Mouse (Mus musculus) splenic B cell, adult 2 months (primary cell): ENCODE data around the gene Slc36a2.

Experiments used
- DNase-seq: peaks from one replicate; pipeline ENCODE4 v3.0.0-alpha.2; 2011; ENCODE audit warnings: low read depth, low spot score
- H3K27me3 ChIP-seq: 2 replicates; pipeline ENCODE4 v1.6.1; 2012; ENCODE audit warnings: mild to moderate bottlenecking, low read length, moderate library complexity, mixed read lengths; ENCODE audit not compliant: control insufficient read depth, poor library complexity, insufficient read depth, severe bottlenecking
- H3K36me3 ChIP-seq: 2 replicates; pipeline ENCODE4 v1.6.1; 2012; ENCODE audit warnings: mild to moderate bottlenecking, low read length, moderate library complexity, mixed read lengths; ENCODE audit not compliant: control insufficient read depth, poor library complexity, insufficient read depth, severe bottlenecking

Slc36a2 gene

DNA sequence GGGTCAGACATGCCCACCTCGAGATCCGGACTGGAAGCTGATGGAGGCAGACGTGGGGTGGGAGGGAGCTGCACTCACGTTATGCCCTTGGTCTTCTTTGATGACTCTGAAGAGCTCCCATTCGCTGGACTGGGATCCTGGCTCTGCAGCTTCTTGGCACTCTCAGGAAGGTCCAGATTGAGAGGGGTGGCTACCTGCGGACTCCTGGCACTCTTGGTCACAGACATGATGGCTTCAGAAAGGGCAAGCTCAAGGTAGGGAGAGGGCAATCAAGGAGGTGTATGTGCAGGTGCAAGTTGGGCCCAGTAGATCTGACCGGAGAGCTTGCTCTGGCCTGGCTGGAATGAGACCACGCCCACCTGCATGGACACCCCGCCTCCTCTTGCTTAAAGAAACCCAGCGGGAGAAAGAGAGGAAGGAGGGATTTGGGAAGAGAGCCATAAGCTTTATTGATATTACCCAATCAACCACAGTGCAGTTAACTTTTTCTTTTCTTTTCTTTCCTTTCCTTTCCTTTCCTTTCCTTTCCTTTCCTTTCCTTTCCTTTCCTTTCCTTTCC is at the start of gene Slc36a2:
Gene Slc36a2, minus strand, starts transcription at position 345 of the 559 bp plus-strand sequence.
- Histone ChIP-seq H3K27me3 (no peaks in the 10 kb centered on the region), H3K36me3 (no peaks in the 10 kb centered on the region)
- DNase-seq = no peak

DNA sequence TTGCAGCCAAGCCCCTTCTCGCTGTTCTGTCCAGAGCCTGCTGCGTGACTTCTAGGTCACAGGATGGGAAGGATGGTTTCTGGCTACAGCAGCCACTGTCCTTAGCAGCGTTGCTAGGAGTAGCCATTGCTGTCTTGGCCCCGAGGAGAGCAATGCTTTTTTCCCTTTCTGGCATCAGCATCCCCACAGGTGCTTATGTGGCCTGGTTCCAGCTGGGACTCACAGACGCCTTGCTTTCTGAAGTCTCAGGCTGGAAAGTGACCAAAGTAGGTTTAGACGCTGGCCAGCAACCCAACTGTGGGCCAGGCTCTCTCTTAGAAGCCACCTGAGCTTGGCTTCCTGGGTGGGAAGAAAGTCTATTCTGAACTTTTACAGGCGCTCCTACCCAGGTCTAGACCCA is 49.4 kb upstream of the Slc36a2 start:
- no peak for DNase-seq
- Histone ChIP-seq H3K36me3 (peaks cover 5% of the 10 kb centered on the region), H3K27me3 (no peaks in the 10 kb centered on the region)

DNA sequence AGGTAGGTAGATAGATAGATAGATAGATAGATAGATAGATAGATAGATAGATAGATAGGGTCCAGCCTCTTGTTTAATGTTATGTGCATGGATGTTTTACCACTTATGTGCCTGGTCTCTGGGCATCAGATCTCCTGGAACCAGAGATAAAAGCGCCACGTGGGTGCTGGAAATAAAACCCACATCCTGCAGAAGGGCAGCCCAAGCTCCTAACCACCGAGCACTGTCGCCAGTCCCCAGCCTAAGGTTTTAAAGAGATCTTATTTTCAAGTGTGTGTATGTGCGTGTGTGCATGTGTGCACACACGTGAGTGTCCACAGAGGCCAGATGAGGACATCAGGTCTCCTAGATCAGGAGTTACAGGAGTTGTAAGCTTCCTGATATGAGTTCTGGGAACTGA is 46.2 kb upstream of the Slc36a2 start:
- DNase-seq = no peak
- Histone ChIP-seq H3K36me3 (peaks cover 9% of the 10 kb centered on the region), H3K27me3 (no peaks in the 10 kb centered on the region)

DNA sequence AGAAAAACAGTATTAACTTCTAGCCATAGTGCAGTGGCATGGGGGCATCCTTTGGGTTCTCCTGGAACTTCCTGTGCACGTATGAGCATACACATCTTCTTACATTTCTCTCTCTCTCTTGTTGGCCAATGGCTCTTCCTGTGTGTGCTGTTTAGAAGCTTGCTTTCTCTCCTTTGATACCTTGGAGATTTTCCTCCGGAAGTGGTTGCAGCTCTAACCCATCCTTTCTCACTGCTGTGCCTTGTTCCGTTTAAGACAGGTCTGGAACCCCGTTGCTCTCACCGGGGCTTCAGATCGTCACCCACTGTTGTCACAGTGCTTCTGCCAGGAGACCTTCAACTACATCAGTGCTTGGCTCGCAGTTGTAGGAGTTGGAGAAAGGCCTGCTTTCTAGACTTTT is 36.4 kb upstream of the Slc36a2 start:
- no peak for DNase-seq
- Histone ChIP-seq H3K36me3 (no peaks in the 10 kb centered on the region; the same call in none of the 2 replicates), H3K27me3 (no peaks in the 10 kb centered on the region)

DNA sequence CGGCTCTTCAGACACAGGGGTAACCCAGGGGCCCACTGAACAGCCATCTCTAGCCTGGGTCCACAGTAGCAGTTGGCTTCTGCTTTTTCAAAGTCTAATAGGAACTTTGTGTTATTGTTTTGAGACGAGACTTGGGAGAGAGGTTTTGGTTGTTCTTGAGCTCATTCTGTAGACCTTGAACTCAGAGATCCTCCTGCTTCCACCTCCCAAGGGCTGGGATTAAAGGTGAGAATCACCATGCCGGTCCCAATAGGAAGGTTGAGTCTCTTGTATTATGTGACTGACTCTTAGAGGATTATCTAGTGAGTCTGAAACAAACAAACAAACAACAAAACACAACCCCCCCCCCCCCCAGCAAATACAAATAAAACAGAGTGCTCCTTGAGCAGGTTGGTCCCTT is 33.6 kb upstream of the Slc36a2 start:
- H3K36me3 ChIP-seq = no peaks in the 10 kb centered on the region; the same call in none of the 2 replicates
- DNase-seq = no peak

DNA sequence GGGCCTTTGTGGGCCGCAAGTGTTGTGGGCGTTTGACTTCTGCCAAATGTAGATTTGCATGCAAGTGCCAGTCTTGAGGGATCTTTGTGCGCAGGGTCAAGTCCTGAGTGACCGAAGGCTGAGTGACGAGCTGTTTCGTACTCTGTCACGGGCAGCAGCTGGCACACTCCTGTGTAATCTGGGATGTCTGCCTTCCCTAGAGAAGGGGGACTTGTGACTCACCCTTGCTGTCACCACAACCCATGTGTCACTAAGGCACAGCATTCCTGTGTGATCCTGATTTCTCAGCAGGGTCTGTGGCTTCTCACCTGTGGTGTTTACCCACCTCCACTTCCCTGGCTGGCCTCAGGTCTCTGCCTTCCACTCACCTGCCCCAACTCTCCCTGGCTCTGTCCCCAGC is 33.0 kb upstream of the Slc36a2 start:
- Histone ChIP-seq H3K36me3 (no peaks in the 10 kb centered on the region; the same call in none of the 2 replicates), H3K27me3 (no peaks in the 10 kb centered on the region)
- DNase-seq = no peak

More for the DNA sequence above, 33.6 kb upstream of the Slc36a2 start:
- no peaks in the 10 kb centered on the region for H3K27me3 ChIP-seq

DNA sequence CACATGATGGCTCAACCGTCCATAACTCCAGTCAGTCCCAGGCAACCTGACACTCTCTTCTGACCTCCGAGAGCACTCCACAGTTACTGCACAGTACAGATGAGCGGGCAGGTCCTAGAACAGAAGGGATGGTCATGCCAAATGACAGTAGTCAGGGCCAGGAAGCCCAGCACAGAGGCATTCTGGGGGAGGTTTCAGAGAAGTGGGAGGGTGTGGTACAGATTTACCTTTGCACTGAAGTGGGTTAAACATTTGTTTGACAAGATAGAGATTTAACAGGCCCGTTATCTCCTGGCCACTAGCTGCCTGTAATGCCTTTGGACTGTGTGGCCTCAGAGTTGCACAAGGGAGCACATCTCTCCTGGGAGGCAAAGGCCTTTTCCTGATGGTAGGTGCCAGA is 32.5 kb upstream of the Slc36a2 start:
- Histone ChIP-seq H3K27me3 (no peaks in the 10 kb centered on the region), H3K36me3 (no peaks in the 10 kb centered on the region; the same call in none of the 2 replicates)
- no peak for DNase-seq

DNA sequence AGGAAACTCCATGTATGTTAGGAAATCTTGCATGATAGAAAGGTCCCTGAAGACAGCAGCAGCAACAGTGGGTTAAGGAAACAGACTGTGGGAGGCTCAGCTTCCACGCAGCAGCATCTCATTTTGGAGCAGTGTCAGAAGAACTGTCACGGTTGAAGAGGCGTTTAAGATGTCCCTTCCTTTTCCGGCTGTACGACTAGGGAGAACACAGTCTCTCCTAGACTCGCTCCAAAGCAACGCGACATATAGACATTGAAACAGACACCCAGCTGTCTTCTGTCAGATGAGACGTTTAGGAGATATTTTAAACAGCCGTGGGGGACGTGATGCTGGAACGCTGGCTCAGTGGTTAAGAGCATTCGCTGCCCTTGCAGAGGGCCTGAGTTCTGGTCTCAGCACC is 32.0 kb upstream of the Slc36a2 start:
- Histone ChIP-seq H3K27me3 (no peaks in the 10 kb centered on the region), H3K36me3 (no peaks in the 10 kb centered on the region; the same call in 1 of the 2 replicates)
- DNase-seq = no peak

DNA sequence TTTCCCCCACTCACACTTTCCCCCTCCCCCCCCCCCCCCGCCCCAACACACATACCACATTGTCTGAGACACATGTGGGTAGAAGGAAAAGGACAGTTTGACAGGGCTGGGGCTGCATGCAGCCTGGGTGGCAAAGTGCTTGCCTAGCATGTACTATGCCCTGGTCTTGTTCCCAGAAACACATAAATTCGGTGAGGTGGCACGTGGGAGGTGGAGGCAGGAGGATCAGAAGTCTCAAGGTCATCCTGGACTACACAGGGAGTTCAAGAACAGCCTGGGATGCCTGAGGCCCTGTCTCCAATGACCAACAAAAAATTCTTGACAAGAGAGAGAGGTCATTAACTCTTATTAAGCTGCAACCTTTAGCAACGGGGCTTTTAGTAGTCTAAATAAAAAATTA is 31.2 kb upstream of the Slc36a2 start:
- H3K36me3 ChIP-seq = no peaks in the 10 kb centered on the region; the same call in 1 of the 2 replicates
- no peak for DNase-seq
- H3K27me3 ChIP-seq = no peaks in the 10 kb centered on the region

DNA sequence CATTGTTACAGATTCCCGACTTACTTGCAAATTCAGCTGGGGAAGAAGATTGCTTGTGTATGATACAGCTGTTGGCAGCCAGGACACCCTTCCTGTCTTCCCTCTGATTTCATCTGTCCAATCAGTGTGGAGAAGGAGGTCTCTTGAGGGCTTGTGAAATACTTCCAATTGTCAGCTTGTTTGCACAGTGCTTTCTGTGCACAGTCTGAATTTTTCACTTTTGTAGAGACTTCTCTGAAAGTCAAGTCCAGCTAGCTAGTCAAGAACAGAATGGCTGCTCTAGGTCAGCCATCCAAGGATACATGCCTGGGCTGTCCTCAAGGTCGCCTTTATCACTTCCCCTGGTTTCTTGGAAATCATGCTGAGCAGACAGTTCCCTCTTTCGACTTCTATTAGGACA is 30.1 kb upstream of the Slc36a2 start:
- H3K27me3 ChIP-seq = no peaks in the 10 kb centered on the region
- DNase-seq = no peak
- H3K36me3 ChIP-seq = no peaks in the 10 kb centered on the region; the same call in 1 of the 2 replicates

DNA sequence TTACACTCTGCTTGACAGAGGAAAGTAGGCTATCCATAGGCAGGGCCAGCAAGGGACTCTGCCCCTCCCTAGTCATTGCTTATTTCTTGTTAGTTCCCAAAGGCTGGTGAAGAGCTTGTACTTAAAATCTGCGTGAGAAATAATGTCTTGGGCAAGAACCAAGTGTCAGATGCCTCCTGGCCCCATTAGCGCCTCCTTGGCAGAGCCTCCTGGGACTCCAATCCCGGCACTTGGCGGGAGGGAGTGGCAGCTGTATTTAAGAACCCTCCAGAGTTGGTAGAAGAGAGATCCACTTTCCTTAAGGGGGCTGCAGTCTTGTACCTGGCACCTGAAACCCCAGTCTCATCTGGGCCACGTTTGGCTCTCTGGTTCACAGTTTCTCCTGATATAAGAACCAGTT is 29.3 kb upstream of the Slc36a2 start:
- Histone ChIP-seq H3K27me3 (no peaks in the 10 kb centered on the region), H3K36me3 (no peaks in the 10 kb centered on the region; the same call in 1 of the 2 replicates)
- DNase-seq = no peak

DNA sequence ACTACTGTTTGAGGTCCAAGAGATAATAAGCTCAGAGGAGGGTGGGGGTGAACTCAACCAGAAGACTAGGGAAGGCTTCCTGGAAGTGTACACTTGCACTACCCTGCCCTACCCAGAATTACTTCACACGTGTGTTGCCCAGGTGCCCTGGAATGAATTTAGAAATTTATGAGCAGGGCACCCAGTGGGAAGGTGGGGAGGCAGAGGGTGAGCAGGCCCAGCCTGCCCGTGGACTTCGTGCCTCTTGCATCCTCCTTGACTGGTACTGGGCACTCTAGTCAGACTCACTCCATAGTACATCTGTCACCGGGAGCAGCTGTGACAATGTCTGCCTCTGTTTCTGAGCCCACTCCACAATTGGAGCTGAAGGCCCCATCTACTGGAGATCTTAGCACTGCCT is 28.6 kb upstream of the Slc36a2 start:
- no peak for DNase-seq
- Histone ChIP-seq H3K27me3 (no peaks in the 10 kb centered on the region), H3K36me3 (no peaks in the 10 kb centered on the region; the same call in 1 of the 2 replicates)

DNA sequence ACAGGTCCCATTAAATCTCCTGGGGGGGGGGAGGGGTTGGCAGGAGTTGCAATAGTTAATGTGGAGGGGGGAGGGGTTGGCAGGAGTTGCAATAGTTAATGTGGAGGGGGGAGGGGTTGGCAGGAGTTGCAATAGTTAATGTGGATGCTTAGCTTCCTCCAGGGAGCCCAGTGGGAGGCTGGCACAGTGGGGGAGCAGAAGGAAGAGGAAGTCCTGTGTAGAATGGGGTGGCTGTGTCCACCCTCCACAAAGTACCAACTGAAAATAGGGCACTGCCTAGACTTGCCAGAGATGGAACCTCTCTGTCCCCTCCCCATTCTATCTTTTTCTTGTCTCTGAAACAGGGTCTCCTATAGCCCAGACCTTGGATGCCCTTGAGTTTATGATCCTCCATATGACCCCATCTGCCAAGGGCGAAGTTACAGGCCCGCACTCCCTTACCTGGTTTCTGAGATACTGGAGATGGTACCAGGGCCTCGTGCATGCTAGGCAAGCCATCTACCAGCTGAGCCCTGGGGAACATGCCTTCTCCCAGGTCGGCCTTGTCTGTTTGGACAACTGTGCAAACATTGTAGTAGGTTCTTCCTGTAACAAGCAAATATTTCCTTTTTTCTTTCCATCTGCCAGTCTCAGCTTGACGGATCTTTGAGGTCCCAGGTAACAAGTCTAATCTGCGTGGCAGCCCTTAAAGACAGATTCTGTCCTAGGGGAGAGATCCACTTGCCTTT is 24.9 kb upstream of the Slc36a2 start:
- H3K27me3 ChIP-seq = no peaks in the 10 kb centered on the region
- no peak for DNase-seq
- no peaks in the 10 kb centered on the region; the same call in 1 of the 2 replicates for H3K36me3 ChIP-seq

DNA sequence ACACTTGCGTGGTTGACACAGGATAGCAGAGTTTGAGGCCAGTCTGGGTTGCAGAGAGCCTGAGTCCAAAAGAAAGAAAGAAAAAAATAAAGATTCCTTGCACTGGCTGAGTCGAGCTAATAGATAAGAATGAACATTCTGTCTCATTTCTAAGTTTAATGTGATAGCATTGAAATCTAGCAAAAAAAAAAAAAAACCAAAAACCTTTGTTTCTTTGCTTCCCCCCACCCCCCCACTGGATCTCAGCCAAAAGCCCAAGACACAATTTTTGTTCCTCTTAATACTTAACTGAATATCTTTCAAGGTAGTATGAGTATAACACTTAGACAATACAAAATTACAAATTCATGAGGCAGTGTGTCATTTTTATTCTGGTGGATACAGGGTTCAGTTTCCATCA is 24.2 kb upstream of the Slc36a2 start:
- no peaks in the 10 kb centered on the region for H3K27me3 ChIP-seq
- no peak for DNase-seq
- H3K36me3 ChIP-seq = no peaks in the 10 kb centered on the region

DNA sequence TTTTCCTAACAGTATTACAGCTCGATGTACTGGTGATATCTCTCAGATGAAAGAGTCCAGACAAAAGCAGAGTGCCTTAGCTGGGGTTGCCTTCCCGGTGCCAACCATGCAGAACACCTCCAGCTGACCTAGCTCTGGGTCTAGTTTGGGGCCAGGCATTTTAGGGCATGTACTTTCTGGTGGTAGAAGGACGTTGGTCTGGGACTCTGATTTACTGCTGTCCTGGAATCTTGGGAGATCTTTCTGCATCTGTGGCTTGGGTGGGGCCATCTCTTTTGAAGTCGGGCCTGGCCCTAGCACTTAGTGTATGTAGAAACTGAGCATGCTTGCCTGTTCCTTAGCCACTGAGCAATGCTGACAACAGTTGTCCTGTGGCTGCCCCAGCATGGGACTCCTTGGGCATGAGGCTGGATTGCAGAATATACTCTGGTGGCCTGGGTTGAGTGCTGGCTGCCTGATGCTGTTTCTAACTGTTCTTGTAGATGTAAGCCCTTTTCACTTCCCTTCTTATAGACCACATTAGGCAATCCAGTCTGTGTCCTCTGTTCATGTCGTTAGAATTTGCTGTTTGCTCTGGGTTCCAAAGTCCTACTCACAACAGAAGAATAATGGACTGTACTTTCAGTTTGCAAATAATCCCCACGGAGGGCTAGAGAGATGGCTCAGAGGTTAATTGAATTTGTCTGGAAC is 23.3 kb upstream of the Slc36a2 start:
- peak; percentile 8 for DNase-seq

More for the DNA sequence above, 23.3 kb upstream of the Slc36a2 start:
- H3K27me3 ChIP-seq = no peaks in the 10 kb centered on the region
- H3K36me3 ChIP-seq = no peaks in the 10 kb centered on the region
